Mouse (Mus musculus): ENCODE data around the gene Kitl. TPM values are rescaled to one million over a fixed set of nuclear protein-coding genes. Genes with fewer than 3 reads are reported as not detected.

The Kitl gene
- polyA plus RNA-seq, 1 experiment = 10.3 TPM

DNA sequence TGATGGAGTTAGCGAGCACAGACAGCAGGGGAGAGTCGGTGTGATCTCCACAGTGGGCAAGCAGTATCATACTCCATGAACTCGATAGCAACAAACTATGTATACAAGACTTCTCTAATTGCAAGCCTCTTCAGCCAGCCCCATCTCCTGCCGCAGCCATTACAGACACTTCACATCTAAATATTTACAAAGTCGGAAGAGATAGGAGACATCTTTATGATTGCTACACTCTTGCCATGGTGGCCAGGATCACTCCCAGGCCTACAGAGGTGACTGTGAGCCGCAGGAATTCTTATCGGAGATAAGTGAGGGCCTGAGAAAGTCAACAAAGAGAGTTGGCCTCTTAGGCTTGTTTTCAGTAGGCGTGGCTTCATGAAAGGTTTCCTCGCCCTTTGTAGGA lies 23.3 kb upstream of the Kitl start:
- H3K4me1 ChIP-seq (ENCODE audit: control insufficient read depth, insufficient read depth, low read length) = no peaks in the 10 kb centered on the region
- H3K36me3 ChIP-seq (ENCODE audit: control insufficient read depth, insufficient read depth, low read length) = no peaks in the 10 kb centered on the region
- TF ChIP-seq POLR2A (IDR thresholded peaks at IDR 0.05; ENCODE audit: low read depth, low read length) (no peak), CTCF (conservative IDR thresholded peaks at IDR 0.05; ENCODE audit: insufficient read depth, insufficient read length, low read depth, low read length) (no peak)
- no peak overlapping the region for H3K4me3 ChIP-seq (ENCODE audit: insufficient read depth, low read depth, low read length)
- no peak overlapping the region for H3K27ac ChIP-seq (ENCODE audit: insufficient read depth, low read depth, low read length)
- DNase-seq = no peak
- WGBS = 89% methylated on average over 9 of the region's 9 CpGs
- H3K27me3 ChIP-seq (replicated peaks; ENCODE audit: control insufficient read depth, insufficient read depth, low read length) = no peaks in the 10 kb centered on the region

DNA sequence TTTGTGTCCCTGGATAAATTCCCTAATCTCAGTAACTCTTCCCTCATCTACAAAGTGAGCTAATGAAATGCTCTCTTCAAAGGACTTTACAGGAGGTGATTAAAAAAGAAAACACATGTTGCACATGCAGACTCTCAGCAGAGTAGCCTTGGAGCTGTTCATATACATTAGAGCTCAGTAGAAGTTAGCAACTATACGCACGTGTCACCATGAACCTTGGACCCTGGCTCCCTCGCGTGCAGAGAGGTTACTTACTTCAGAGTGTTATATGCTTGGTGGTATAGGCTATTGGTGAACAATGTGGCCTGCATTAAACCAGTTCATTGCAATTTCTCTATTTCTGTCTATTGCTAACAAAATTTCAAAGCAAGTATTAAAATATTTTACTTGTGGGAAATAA lies 14.0 kb upstream of the Kitl start:
- TF ChIP-seq POLR2A (IDR thresholded peaks at IDR 0.05; ENCODE audit: low read depth, low read length) (no peak), CTCF (conservative IDR thresholded peaks at IDR 0.05; ENCODE audit: insufficient read depth, insufficient read length, low read depth, low read length) (no peak)
- no peak overlapping the region for H3K4me3 ChIP-seq (ENCODE audit: insufficient read depth, low read depth, low read length)
- WGBS = 70% methylated on average over 4 of the region's 4 CpGs
- no peak overlapping the region for H3K27ac ChIP-seq (ENCODE audit: insufficient read depth, low read depth, low read length)
- no peaks in the 10 kb centered on the region for H3K36me3 ChIP-seq (ENCODE audit: control insufficient read depth, insufficient read depth, low read length)
- DNase-seq = no peak
- no peaks in the 10 kb centered on the region for H3K4me1 ChIP-seq (ENCODE audit: control insufficient read depth, insufficient read depth, low read length)
- H3K27me3 ChIP-seq (replicated peaks; ENCODE audit: control insufficient read depth, insufficient read depth, low read length) = no peaks in the 10 kb centered on the region

DNA sequence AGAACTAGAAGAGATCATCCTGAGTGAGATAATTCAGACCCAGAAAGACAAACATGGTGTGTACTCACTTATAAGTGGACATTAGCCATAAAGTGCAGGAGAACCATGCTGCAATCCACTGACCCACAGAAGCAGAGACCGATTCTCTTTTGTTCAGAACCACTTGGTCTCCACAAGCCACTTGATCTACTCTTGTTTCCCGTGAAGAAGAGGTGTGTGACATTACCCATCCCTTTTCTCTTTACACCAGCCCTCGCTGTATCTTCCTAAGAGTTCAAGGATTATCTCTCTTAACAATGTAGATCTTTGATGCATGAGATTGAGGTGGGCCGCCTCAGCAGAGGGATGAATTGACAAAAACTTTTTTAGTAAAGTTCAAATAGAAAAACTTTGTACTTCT lies 11.6 kb upstream of the Kitl start:
- no peak overlapping the region for H3K27ac ChIP-seq (ENCODE audit: insufficient read depth, low read depth, low read length)
- WGBS = 91% methylated on average over 4 of the region's 4 CpGs
- no peak overlapping the region for H3K4me3 ChIP-seq (ENCODE audit: insufficient read depth, low read depth, low read length)
- TF ChIP-seq CTCF (conservative IDR thresholded peaks at IDR 0.05; ENCODE audit: insufficient read depth, insufficient read length, low read depth, low read length) (no peak), POLR2A (IDR thresholded peaks at IDR 0.05; ENCODE audit: low read depth, low read length) (no peak)
- H3K4me1 ChIP-seq (ENCODE audit: control insufficient read depth, insufficient read depth, low read length) = no peaks in the 10 kb centered on the region
- H3K36me3 ChIP-seq (ENCODE audit: control insufficient read depth, insufficient read depth, low read length) = no peaks in the 10 kb centered on the region
- no peak for DNase-seq
- H3K27me3 ChIP-seq (replicated peaks; ENCODE audit: control insufficient read depth, insufficient read depth, low read length) = no peaks in the 10 kb centered on the region

DNA sequence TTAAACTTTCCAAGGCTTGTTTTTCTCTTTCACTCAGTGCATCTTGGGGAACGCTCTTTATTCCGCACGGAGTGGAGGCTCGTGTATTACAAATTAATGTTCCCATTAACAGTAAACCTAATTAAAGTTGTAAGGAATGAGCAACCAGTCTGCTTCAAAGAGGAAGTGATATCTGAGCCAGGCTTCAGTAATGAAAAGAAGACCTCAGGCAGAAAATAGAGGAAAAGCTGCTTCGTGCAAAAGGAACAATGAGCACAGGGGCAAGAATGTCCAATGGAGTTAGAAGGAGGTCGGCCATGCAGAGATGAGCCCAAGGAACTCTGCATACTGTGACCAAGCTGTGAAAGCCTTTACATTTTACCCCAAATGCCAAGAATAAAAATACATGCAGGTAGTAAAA lies 5.7 kb upstream of the Kitl start:
- Histone ChIP-seq H3K4me1 (ENCODE audit: control insufficient read depth, insufficient read depth, low read length) (no peaks in the 10 kb centered on the region), H3K4me3 (ENCODE audit: insufficient read depth, low read depth, low read length) (no peak overlapping the region), H3K27me3 (replicated peaks; ENCODE audit: control insufficient read depth, insufficient read depth, low read length) (no peaks in the 10 kb centered on the region), H3K36me3 (ENCODE audit: control insufficient read depth, insufficient read depth, low read length) (no peaks in the 10 kb centered on the region), H3K27ac (ENCODE audit: insufficient read depth, low read depth, low read length) (no peak overlapping the region)
- 41% methylated on average over 6 of the region's 6 CpGs for WGBS
- TF ChIP-seq CTCF (conservative IDR thresholded peaks at IDR 0.05; ENCODE audit: insufficient read depth, insufficient read length, low read depth, low read length) (no peak), POLR2A (IDR thresholded peaks at IDR 0.05; ENCODE audit: low read depth, low read length) (no peak)
- no peak for DNase-seq

DNA sequence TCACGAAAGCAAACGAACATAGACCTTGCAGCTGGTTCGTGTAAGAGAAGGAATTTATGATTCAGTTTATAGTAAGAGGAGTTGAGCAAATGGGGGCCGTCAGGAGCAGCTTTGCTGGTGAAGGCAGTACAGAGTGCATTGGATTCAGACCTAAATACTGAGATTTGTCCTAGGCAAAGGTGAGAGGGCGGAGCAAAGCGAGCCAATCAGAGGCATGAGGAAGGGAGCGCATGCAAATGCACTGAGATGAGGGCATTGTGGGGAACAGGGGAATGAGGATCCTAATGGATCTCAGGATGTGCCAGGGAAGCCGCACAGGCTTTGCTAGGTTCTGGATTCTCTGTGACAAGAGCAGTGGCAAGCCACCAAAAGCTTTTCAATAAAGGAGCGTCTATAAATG lies 5.1 kb upstream of the Kitl start:
- Histone ChIP-seq H3K36me3 (ENCODE audit: control insufficient read depth, insufficient read depth, low read length) (no peaks in the 10 kb centered on the region), H3K4me1 (ENCODE audit: control insufficient read depth, insufficient read depth, low read length) (no peaks in the 10 kb centered on the region), H3K4me3 (ENCODE audit: insufficient read depth, low read depth, low read length) (no peak overlapping the region), H3K27ac (ENCODE audit: insufficient read depth, low read depth, low read length) (no peak overlapping the region), H3K27me3 (replicated peaks; ENCODE audit: control insufficient read depth, insufficient read depth, low read length) (no peaks in the 10 kb centered on the region)
- TF ChIP-seq POLR2A (IDR thresholded peaks at IDR 0.05; ENCODE audit: low read depth, low read length) = no peak
- no peak for TF ChIP-seq CTCF (conservative IDR thresholded peaks at IDR 0.05; ENCODE audit: insufficient read depth, insufficient read length, low read depth, low read length)
- WGBS = 57% methylated on average over 9 of the region's 9 CpGs
- no peak for DNase-seq

DNA sequence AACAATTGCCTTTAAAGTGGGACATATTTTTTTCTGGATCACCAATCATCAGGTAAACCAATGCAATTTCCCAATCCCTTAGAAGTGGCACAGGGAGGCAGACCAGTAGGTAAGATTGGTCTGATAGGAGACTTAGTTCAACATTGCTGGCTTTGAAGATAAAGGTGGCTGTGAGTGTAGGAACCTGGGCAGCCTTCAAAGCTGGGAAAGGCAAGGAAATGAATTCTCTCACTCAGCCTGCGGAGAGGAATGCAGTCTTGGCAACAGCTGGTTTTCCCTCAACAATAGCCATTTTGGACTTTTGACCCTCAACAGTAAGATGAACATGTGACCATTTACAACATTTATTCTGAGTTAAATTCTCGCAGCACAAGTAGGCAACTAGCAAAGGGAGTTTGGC lies 1.3 kb upstream of the Kitl start:
- Histone ChIP-seq H3K4me3 (ENCODE audit: insufficient read depth, low read depth, low read length) (no peak overlapping the region), H3K27ac (ENCODE audit: insufficient read depth, low read depth, low read length) (no peak overlapping the region), H3K36me3 (ENCODE audit: control insufficient read depth, insufficient read depth, low read length) (no peaks in the 10 kb centered on the region), H3K4me1 (ENCODE audit: control insufficient read depth, insufficient read depth, low read length) (no peaks in the 10 kb centered on the region; the same call in 1 of the 2 replicates), H3K27me3 (replicated peaks; ENCODE audit: control insufficient read depth, insufficient read depth, low read length) (no peaks in the 10 kb centered on the region; the same call in 1 of the 2 replicates)
- WGBS = 22% methylated on average over 2 of the region's 2 CpGs
- no peak for TF ChIP-seq POLR2A (IDR thresholded peaks at IDR 0.05; ENCODE audit: low read depth, low read length)
- no peak for TF ChIP-seq CTCF (conservative IDR thresholded peaks at IDR 0.05; ENCODE audit: insufficient read depth, insufficient read length, low read depth, low read length)
- peak; percentile 54 for DNase-seq

DNA sequence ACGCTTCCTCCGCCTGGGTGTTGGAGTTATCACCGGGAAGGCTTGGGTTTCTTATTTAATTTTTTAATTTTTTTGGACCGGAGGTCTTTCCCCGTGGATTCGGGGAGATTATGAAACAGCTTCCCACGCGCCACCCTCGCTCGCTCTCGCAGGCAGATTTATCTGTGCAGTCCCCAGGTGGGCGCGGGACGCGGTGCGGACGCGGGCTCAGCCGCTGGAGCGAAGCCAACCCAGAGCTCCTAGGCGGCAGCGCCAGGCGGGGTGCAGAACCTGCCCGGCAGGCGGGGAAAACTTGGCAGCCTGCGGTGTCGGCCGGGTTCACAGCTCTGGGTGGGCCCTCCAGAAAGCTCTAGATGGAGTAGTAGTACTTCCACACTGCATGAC lies 888 bp downstream of the Kitl start:
- Histone ChIP-seq H3K36me3 (ENCODE audit: control insufficient read depth, insufficient read depth, low read length) (no peaks in the 10 kb centered on the region), H3K27ac (ENCODE audit: insufficient read depth, low read depth, low read length) (peak overlapping the region; percentile 49), H3K4me1 (ENCODE audit: control insufficient read depth, insufficient read depth, low read length) (no peaks in the 10 kb centered on the region; the same call in 1 of the 2 replicates), H3K27me3 (replicated peaks; ENCODE audit: control insufficient read depth, insufficient read depth, low read length) (no peaks in the 10 kb centered on the region; the same call in 1 of the 2 replicates), H3K4me3 (ENCODE audit: insufficient read depth, low read depth, low read length) (peak overlapping the region; percentile 82)
- WGBS = under 1% methylated on average over 28 of the region's 28 CpGs
- DNase-seq = peak; percentile 60
- TF ChIP-seq POLR2A (IDR thresholded peaks at IDR 0.05; ENCODE audit: low read depth, low read length) (no peak), CTCF (conservative IDR thresholded peaks at IDR 0.05; ENCODE audit: insufficient read depth, insufficient read length, low read depth, low read length) (no peak)

Measured in kidney, adult 2 months (tissue).